Mouse (Mus musculus) myocyte (in vitro differentiated cells): ENCODE measurements at regions not wholly inside any gene's neighbourhood (a gene's known extent, or its start where the extent isn't known, plus 50 kb on each side); places are given as distances from the start of the nearest gene placed in this dataset.
"Not testable (repeated sequence)": the region's sequence is repeated elsewhere in the genome, so short reads cannot be mapped to it uniquely, and the experiment has no call there.

Source experiments
- CEBPB ChIP-seq: IDR thresholded peaks from 2 replicates; pipeline ENCODE4 v1.6.1; 2011; ENCODE audit warnings: mild to moderate bottlenecking, moderate library complexity; ENCODE audit not compliant: poor library complexity, insufficient read depth, severe bottlenecking
- MYOG ChIP-seq, 3 experiments: IDR thresholded peaks; one replicate each; pipeline ENCODE4 v1.6.1; 2011; ENCODE audit warnings: control low read depth in 2 of 3, low read depth in 2 of 3, mild to moderate bottlenecking in 2 of 3; ENCODE audit not compliant: insufficient read length in 2 of 3, control insufficient read depth in 1 of 3, insufficient read depth in 1 of 3
- POLR2A ChIP-seq: IDR thresholded peaks from one replicate; pipeline ENCODE4 v1.6.1; 2011; ENCODE audit warnings: low read depth, mild to moderate bottlenecking, control low read depth, moderate library complexity; ENCODE audit not compliant: insufficient read length
- POLR2AphosphoS2 ChIP-seq: IDR thresholded peaks from one replicate; pipeline ENCODE4 v1.6.1; 2011; ENCODE audit warnings: low read depth, control low read depth; ENCODE audit not compliant: insufficient read length
- REST ChIP-seq: IDR thresholded peaks from one replicate; pipeline ENCODE4 v1.6.1; 2011; ENCODE audit warnings: mild to moderate bottlenecking, control low read depth, moderate library complexity; ENCODE audit not compliant: insufficient read depth, insufficient read length
- SRF ChIP-seq: IDR thresholded peaks from one replicate; pipeline ENCODE4 v1.6.1; 2011; ENCODE audit warnings: low read depth; ENCODE audit not compliant: control insufficient read depth, insufficient read length
- TCF12 ChIP-seq: IDR thresholded peaks from one replicate; pipeline ENCODE4 v1.6.1; 2011; ENCODE audit warnings: mild to moderate bottlenecking, control low read depth; ENCODE audit not compliant: poor library complexity, insufficient read depth, severe bottlenecking
- TCF3 ChIP-seq: IDR thresholded peaks from one replicate; pipeline ENCODE4 v1.6.1; 2011; ENCODE audit warnings: low read depth, control low read depth; ENCODE audit not compliant: insufficient read length
- USF1 ChIP-seq: IDR thresholded peaks from one replicate; pipeline ENCODE4 v1.6.1; 2011; ENCODE audit warnings: low read depth, mild to moderate bottlenecking, control low read depth, moderate library complexity

- TF ChIP-seq POLR2A; POLR2AphosphoS2; USF1; TCF12; REST; SRF; TCF3; CEBPB; MYOG (IDR thresholded peaks at IDR 0.05; ENCODE audit: control insufficient read depth in 1 of 3, insufficient read depth in 1 of 3, insufficient read length in 2 of 3, low read depth in 2 of 3): not testable (repeated sequence)
Observed at GRCm38 (mm10) chr7:138454498-138455225, 57.1 kb upstream of the Tcerg1l start.
